Mouse (Mus musculus): ENCODE results near the gene 4930522L14Rik. TPM values are rescaled to one million over a fixed set of nuclear protein-coding genes. Genes with fewer than 3 reads are reported as not detected.

Gene 4930522L14Rik
- total RNA-seq (2023): 9.9 TPM

DNA sequence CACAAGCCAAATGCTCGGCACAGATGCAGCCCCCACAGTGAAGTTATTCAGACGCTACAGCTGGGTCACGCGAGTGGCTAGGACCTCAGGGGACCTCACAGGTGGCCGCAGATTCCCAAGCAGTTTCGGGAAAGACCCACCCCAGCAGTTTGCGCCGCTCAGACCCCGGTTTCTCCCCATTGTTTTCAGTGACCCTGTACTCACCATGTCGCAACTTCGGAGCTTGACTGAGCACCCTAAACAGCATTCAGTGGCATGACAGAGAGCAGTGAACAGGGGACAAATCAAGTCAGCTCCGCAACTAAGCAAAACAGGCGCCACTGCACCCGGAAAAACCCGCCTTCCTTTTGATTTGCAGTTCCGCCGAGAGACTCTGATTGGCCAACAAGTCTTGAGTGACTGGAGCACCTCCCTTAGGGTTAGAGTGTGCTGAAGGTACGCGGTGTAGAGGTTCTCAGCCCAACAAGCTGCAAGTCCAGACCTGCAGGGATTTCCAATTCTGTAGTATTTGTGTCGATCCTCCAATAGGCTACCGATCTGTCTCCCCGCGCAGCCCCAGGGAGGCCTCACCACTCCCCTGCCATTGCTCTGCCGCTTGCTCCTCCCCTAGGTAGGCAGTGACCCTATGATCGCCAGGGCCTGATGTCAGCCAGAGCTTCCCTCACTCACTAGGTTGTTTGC is at the start of gene 4930522L14Rik:
Gene 4930522L14Rik (minus strand): TSS at position 496 of the 681 bp plus-strand sequence.

DNA sequence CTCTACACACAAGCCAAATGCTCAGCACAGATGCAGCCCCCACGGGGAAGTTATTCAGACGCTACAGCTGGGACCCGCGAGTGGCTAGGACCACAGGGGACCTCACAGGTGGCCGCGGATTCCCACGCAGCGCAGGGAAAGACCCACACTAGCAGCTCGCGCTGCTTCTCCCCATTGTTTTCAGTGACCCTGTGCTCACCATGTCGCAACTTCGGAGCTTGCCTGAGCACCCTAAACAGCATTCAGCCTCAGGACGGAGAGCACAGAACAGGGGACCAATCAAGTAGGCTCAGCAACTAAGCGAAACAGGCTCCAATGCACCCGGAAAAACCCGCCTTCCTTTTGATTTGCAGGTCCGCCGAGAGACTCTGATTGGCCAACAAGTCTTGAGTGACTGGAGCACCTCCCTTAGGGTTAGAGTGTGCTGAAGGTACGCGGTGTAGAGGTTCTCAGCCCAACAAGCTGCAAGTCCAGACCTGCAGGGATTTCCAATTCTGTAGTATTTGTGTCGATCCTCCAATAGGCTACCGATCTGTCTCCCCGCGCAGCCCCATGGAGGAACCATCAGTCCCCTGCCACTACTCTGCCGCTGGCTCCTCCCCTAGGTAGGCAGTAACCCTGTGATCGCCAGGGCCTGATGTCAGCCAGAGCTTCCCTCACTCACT is 61.0 kb downstream of the 4930522L14Rik start, which contains the start of gene 5430403G16Rik:
Gene 5430403G16Rik (minus strand): TSS at position 505 of the 665 bp plus-strand sequence.

Other genes starting within 250 kb of the 4930522L14Rik start
- gene Crlf2, start 192.9 kb downstream of the 4930522L14Rik start, total RNA-seq (2023): 26.1 TPM
- gene 5430403G16Rik, start 60.8 kb downstream of the 4930522L14Rik start, total RNA-seq (2023): 4.3 TPM
- gene Gm15446, start 171.5 kb upstream of the 4930522L14Rik start, total RNA-seq (2023): 18.7 TPM
- 22.6 TPM for gene Zfp932, start 244.6 kb upstream of the 4930522L14Rik start, total RNA-seq (2023)

Data from CD8-positive naive resting alpha-beta T cell, adult 57 days (primary cell).